Mouse (Mus musculus) myocyte (in vitro differentiated cells): ENCODE results near the gene Fkbp11. TPM values are rescaled to one million over a fixed set of nuclear protein-coding genes. Genes with fewer than 3 reads are reported as not detected.
A peak's percentile ranks its signal among the peaks of the same experiment; 100 is the strongest.

ENCODE experiments used
- H3K27me3 ChIP-seq: one replicate; pipeline ENCODE4 v1.6.1; 2011; ENCODE audit not compliant: control insufficient read depth, insufficient read depth, insufficient read length
- H3K36me3 ChIP-seq: one replicate; pipeline ENCODE4 v1.6.1; 2011; ENCODE audit not compliant: control insufficient read depth, insufficient read depth
- H3K4me2 ChIP-seq: one replicate; pipeline ENCODE4 v1.6.1; 2011; ENCODE audit warnings: low read depth, control low read depth
- H3K4me3 ChIP-seq: one replicate; pipeline ENCODE4 v1.5.1; 2011; ENCODE audit warnings: mild to moderate bottlenecking, control low read depth, moderate library complexity
- H3K79me2 ChIP-seq: one replicate; pipeline ENCODE4 v1.6.1; 2011; ENCODE audit not compliant: control insufficient read depth, insufficient read depth
- H3ac ChIP-seq: one replicate; pipeline ENCODE4 v1.6.1; 2011; ENCODE audit not compliant: control insufficient read depth, insufficient read length
- CEBPB ChIP-seq: IDR thresholded peaks from 2 replicates; pipeline ENCODE4 v1.6.1; 2011; ENCODE audit warnings: mild to moderate bottlenecking, moderate library complexity; ENCODE audit not compliant: poor library complexity, insufficient read depth, severe bottlenecking
- E2F4 ChIP-seq: IDR thresholded peaks from one replicate; pipeline ENCODE4 v1.6.1; 2011; ENCODE audit warnings: mild to moderate bottlenecking, control low read depth, moderate library complexity; ENCODE audit not compliant: insufficient read depth
- MAX ChIP-seq: IDR thresholded peaks from one replicate; pipeline ENCODE4 v1.6.1; 2011; ENCODE audit warnings: low read depth, mild to moderate bottlenecking, control low read depth
- MYOD1 ChIP-seq, 3 experiments: IDR thresholded peaks; one replicate each; pipeline ENCODE4 v1.6.1; 2011; ENCODE audit warnings: control low read depth in 2 of 3, low read depth in 2 of 3, mild to moderate bottlenecking in 2 of 3, moderate library complexity in 1 of 3; ENCODE audit not compliant: insufficient read length in 2 of 3, control insufficient read depth in 1 of 3
- MYOG ChIP-seq, 3 experiments: IDR thresholded peaks; one replicate each; pipeline ENCODE4 v1.6.1; 2011; ENCODE audit warnings: control low read depth in 2 of 3, low read depth in 2 of 3, mild to moderate bottlenecking in 2 of 3; ENCODE audit not compliant: insufficient read length in 2 of 3, control insufficient read depth in 1 of 3, insufficient read depth in 1 of 3
- POLR2A ChIP-seq: IDR thresholded peaks from one replicate; pipeline ENCODE4 v1.6.1; 2011; ENCODE audit warnings: low read depth, mild to moderate bottlenecking, control low read depth, moderate library complexity; ENCODE audit not compliant: insufficient read length
- POLR2AphosphoS2 ChIP-seq: IDR thresholded peaks from one replicate; pipeline ENCODE4 v1.6.1; 2011; ENCODE audit warnings: low read depth, control low read depth; ENCODE audit not compliant: insufficient read length
- REST ChIP-seq: IDR thresholded peaks from one replicate; pipeline ENCODE4 v1.6.1; 2011; ENCODE audit warnings: mild to moderate bottlenecking, control low read depth, moderate library complexity; ENCODE audit not compliant: insufficient read depth, insufficient read length
- SRF ChIP-seq: IDR thresholded peaks from one replicate; pipeline ENCODE4 v1.6.1; 2011; ENCODE audit warnings: low read depth; ENCODE audit not compliant: control insufficient read depth, insufficient read length
- TCF12 ChIP-seq: IDR thresholded peaks from one replicate; pipeline ENCODE4 v1.6.1; 2011; ENCODE audit warnings: mild to moderate bottlenecking, control low read depth; ENCODE audit not compliant: poor library complexity, insufficient read depth, severe bottlenecking
- TCF3 ChIP-seq: IDR thresholded peaks from one replicate; pipeline ENCODE4 v1.6.1; 2011; ENCODE audit warnings: low read depth, control low read depth; ENCODE audit not compliant: insufficient read length
- USF1 ChIP-seq: IDR thresholded peaks from one replicate; pipeline ENCODE4 v1.6.1; 2011; ENCODE audit warnings: low read depth, mild to moderate bottlenecking, control low read depth, moderate library complexity
- polyA plus RNA-seq: library from polyadenylated mRNA; unstranded; fragments of >200 nt; fragmentation: generic; extraction: Trizol; gene quantifications from one replicate; pipeline ENCODE4 v1.2.1, GENCODE M21; 2012; ENCODE audit warnings: missing spikeins

Gene Fkbp11
- polyA plus RNA-seq, 1 experiment = 52.9 TPM

- no peaks in the 10 kb centered on the region for H3K27me3 ChIP-seq
- H3K79me2 ChIP-seq = no peaks in the 10 kb centered on the region
- no peak overlapping the region for H3K4me2 ChIP-seq
- TF ChIP-seq SRF (no peak), MYOD1 (IDR thresholded peaks at IDR 0.05; ENCODE audit: control insufficient read depth in 1 of 3, insufficient read length in 2 of 3, low read depth in 2 of 3) (no peak), MYOG (IDR thresholded peaks at IDR 0.05; ENCODE audit: control insufficient read depth in 1 of 3, insufficient read depth in 1 of 3, insufficient read length in 2 of 3, low read depth in 2 of 3) (no peak), E2F4 (no peak), USF1 (no peak), REST (no peak), TCF3 (no peak)
- no peak overlapping the region for H3K4me3 ChIP-seq
- peaks cover 34% of the 10 kb centered on the region for H3K36me3 ChIP-seq
- no peak overlapping the region for H3ac ChIP-seq
These were observed 5.4 kb upstream of the Fkbp11 start for GRCm38 (mm10) chr15:98733370-98733769.

GRCm38 (mm10) chr15:98732006-98732531, 4.1 kb upstream of the Fkbp11 start:
- Histone ChIP-seq H3K4me3 (no peak overlapping the region), H3K27me3 (no peaks in the 10 kb centered on the region), H3K79me2 (no peaks in the 10 kb centered on the region), H3K36me3 (peaks cover 23% of the 10 kb centered on the region), H3ac (no peak overlapping the region), H3K4me2 (no peak overlapping the region)
- peak; percentile 50 for TF ChIP-seq POLR2AphosphoS2
- TF ChIP-seq MYOD1 (IDR thresholded peaks at IDR 0.05; ENCODE audit: control insufficient read depth in 1 of 3, insufficient read length in 2 of 3, low read depth in 2 of 3) = peak in 2 of 3 experiments; percentile 49 to 59
- TF ChIP-seq MYOG (IDR thresholded peaks at IDR 0.05; ENCODE audit: control insufficient read depth in 1 of 3, insufficient read depth in 1 of 3, insufficient read length in 2 of 3, low read depth in 2 of 3) = peak in 1 of 3 experiments; percentile 72
- TF ChIP-seq CEBPB = no peak

GRCm38 (mm10) chr15:98730790-98731189, 2.8 kb upstream of the Fkbp11 start:
- H3K4me3 ChIP-seq = no peak overlapping the region
- H3ac ChIP-seq = no peak overlapping the region
- no peaks in the 10 kb centered on the region for H3K79me2 ChIP-seq
- no peak for TF ChIP-seq MYOD1 (IDR thresholded peaks at IDR 0.05; ENCODE audit: control insufficient read depth in 1 of 3, insufficient read length in 2 of 3, low read depth in 2 of 3)
- TF ChIP-seq CEBPB = no peak
- no peak for TF ChIP-seq E2F4
- TF ChIP-seq POLR2AphosphoS2 = no peak
- no peak for TF ChIP-seq POLR2A
- TF ChIP-seq TCF12 = no peak
- no peak for TF ChIP-seq SRF
- no peak for TF ChIP-seq TCF3
- TF ChIP-seq MYOG (IDR thresholded peaks at IDR 0.05; ENCODE audit: control insufficient read depth in 1 of 3, insufficient read depth in 1 of 3, insufficient read length in 2 of 3, low read depth in 2 of 3) = no peak
- no peak for TF ChIP-seq USF1
- no peak for TF ChIP-seq REST
- no peak for TF ChIP-seq MAX
- H3K36me3 ChIP-seq = peaks cover 11% of the 10 kb centered on the region
- H3K27me3 ChIP-seq = no peaks in the 10 kb centered on the region
- H3K4me2 ChIP-seq = no peak overlapping the region

- no peak overlapping the region for H3K4me2 ChIP-seq
- H3K4me3 ChIP-seq = no peak overlapping the region
- H3ac ChIP-seq = no peak overlapping the region
- TF ChIP-seq USF1 = no peak
- no peak for TF ChIP-seq TCF3
- TF ChIP-seq POLR2AphosphoS2 = no peak
- TF ChIP-seq CEBPB = no peak
- no peak for TF ChIP-seq E2F4
- H3K36me3 ChIP-seq = peaks cover 3% of the 10 kb centered on the region
- no peaks in the 10 kb centered on the region for H3K79me2 ChIP-seq
- H3K27me3 ChIP-seq = no peaks in the 10 kb centered on the region
These were observed 2.0 kb upstream of the Fkbp11 start for GRCm38 (mm10) chr15:98729791-98730545.

GRCm38 (mm10) chr15:98728366-98728765, 368 bp upstream of the Fkbp11 start:
- Histone ChIP-seq H3K27me3 (no peaks in the 10 kb centered on the region), H3K79me2 (no peaks in the 10 kb centered on the region), H3K36me3 (no peaks in the 10 kb centered on the region), H3ac (no peak overlapping the region), H3K4me3 (peak overlapping the region; percentile 50), H3K4me2 (peak overlapping the region; percentile 100)
- TF ChIP-seq USF1 (no peak), TCF12 (no peak), MAX (no peak), MYOG (IDR thresholded peaks at IDR 0.05; ENCODE audit: control insufficient read depth in 1 of 3, insufficient read depth in 1 of 3, insufficient read length in 2 of 3, low read depth in 2 of 3) (no peak), E2F4 (no peak), SRF (no peak), MYOD1 (IDR thresholded peaks at IDR 0.05; ENCODE audit: control insufficient read depth in 1 of 3, insufficient read length in 2 of 3, low read depth in 2 of 3) (no peak), REST (no peak), POLR2AphosphoS2 (no peak), TCF3 (no peak), CEBPB (no peak), POLR2A (no peak)
